Mouse (Mus musculus): ENCODE results near the gene Fbxl16.
"Not testable (repeated sequence)": the region's sequence is repeated elsewhere in the genome, so short reads cannot be mapped to it uniquely, and the experiment has no call there.

Gene Fbxl16

GRCm38 (mm10) chr17:25795609-25796092 lies 13.2 kb upstream of the Fbxl16 start, which contains the start of gene AC134908.4:
Gene AC134908.4 (minus strand): TSS chr17:25795659.
- peak; percentile 94 for DNase-seq (ENCODE audit: low spot score)

GRCm38 (mm10) chr17:25796211-25796771 lies 12.6 kb upstream of the Fbxl16 start:
- peak; percentile 51 for DNase-seq (ENCODE audit: low spot score)

- DNase-seq (ENCODE audit: low spot score) = peak; percentile 88
Observed at GRCm38 (mm10) chr17:25796951-25797369, 11.9 kb upstream of the Fbxl16 start, which contains the start of gene Metrn. Gene Metrn (minus strand): TSS chr17:25797136.

- peak; percentile 91 for DNase-seq (ENCODE audit: low spot score)
Observed at GRCm38 (mm10) chr17:25801029-25801428, 7.9 kb upstream of the Fbxl16 start.

GRCm38 (mm10) chr17:25802825-25803517 lies 5.9 kb upstream of the Fbxl16 start:
- peak; percentile 96 for DNase-seq (ENCODE audit: low spot score)

- peak; percentile 57 for DNase-seq (ENCODE audit: low spot score)
Observed at GRCm38 (mm10) chr17:25806507-25806906, 2.4 kb upstream of the Fbxl16 start.

GRCm38 (mm10) chr17:25807452-25807851 lies 1.4 kb upstream of the Fbxl16 start:
- DNase-seq (ENCODE audit: low spot score) = not testable (repeated sequence)

GRCm38 (mm10) chr17:25808028-25808427 lies 857 bp upstream of the Fbxl16 start:
- peak; percentile 54 for DNase-seq (ENCODE audit: low spot score)

- DNase-seq (ENCODE audit: low spot score) = peak; percentile 82
Observed at GRCm38 (mm10) chr17:25809606-25810340, 888 bp downstream of the Fbxl16 start.

GRCm38 (mm10) chr17:25810890-25811289 lies 2.0 kb downstream of the Fbxl16 start:
- no peak for DNase-seq (ENCODE audit: low spot score)

- DNase-seq (ENCODE audit: low spot score) = no peak
Observed at GRCm38 (mm10) chr17:25813471-25813870, 4.6 kb downstream of the Fbxl16 start.

GRCm38 (mm10) chr17:25817662-25818061 lies 8.8 kb downstream of the Fbxl16 start:
- no peak for DNase-seq (ENCODE audit: low spot score)

- DNase-seq (ENCODE audit: low spot score) = peak; percentile 50
Observed at GRCm38 (mm10) chr17:25818851-25819780, 10.2 kb downstream of the Fbxl16 start.

- peak; percentile 92 for DNase-seq (ENCODE audit: low spot score)
Observed at GRCm38 (mm10) chr17:25823452-25823851, 14.6 kb downstream of the Fbxl16 start, which contains the start of gene Wdr24. Gene Wdr24 (plus strand): TSS chr17:25823627.

GRCm38 (mm10) chr17:25824362-25825142 lies 15.7 kb downstream of the Fbxl16 start:
- no peak for DNase-seq (ENCODE audit: low spot score)

- no peak for DNase-seq (ENCODE audit: low spot score)
Observed at GRCm38 (mm10) chr17:25825311-25825710, 16.4 kb downstream of the Fbxl16 start.

GRCm38 (mm10) chr17:25825984-25826570 lies 17.2 kb downstream of the Fbxl16 start:
- no peak for DNase-seq (ENCODE audit: low spot score)

- no peak for DNase-seq (ENCODE audit: low spot score)
Observed at GRCm38 (mm10) chr17:25827011-25827410, 18.1 kb downstream of the Fbxl16 start.

GRCm38 (mm10) chr17:25827546-25828222 lies 18.8 kb downstream of the Fbxl16 start:
- DNase-seq (ENCODE audit: low spot score) = no peak

GRCm38 (mm10) chr17:25828223-25828594 lies 19.3 kb downstream of the Fbxl16 start:
- DNase-seq (ENCODE audit: low spot score) = no peak
